Mouse (Mus musculus): ENCODE data around the gene Cdc45.

Cdc45 gene

DNA sequence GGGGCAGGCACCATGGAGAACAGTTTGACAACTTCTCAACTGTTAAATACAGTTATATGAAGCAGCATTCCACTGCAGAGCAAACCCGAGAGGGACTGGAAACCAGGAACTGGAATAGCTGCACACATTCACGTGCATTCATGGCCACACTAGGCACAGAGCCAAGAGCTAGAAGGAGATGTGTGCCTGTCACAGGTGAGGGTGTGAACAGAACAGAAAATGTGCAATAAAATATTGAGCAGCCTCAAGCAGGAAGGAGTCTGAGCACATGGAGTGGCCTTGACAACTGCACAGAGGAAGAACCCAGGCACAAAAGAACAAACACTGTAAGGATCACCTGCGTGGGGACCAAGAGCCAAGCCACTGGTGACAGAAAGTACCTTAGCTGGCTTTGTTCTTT, 81.1 kb downstream of the Cdc45 start:
- no peak for DNase-seq (ENCODE audit: low spot score in 2 of 2)
